Mouse (Mus musculus) neural tube, embryonic 15.5 days (tissue): Measurements from ENCODE around the gene Cenpp. TPM values are rescaled to one million over a fixed set of nuclear protein-coding genes. Genes with fewer than 3 reads are reported as not detected.
A peak's percentile ranks its signal among the peaks of the same experiment; 100 is the strongest.

Source experiments
- ATAC-seq: fragments of 200-750 bp; cut with Nextera tagmentation; 2 replicates; pipeline ENCODE4 v1.8.0; 2017; ENCODE audit warnings: mild to moderate bottlenecking, moderate TSS enrichment, moderate library complexity; ENCODE audit not compliant: low FRiP score
- H3K27ac ChIP-seq: fragments of 300-500 bp; sonication (generic); replicated peaks from 2 replicates; pipeline ENCODE4 v1.5.1; 2015; ENCODE audit warnings: mild to moderate bottlenecking, inconsistent platforms
- H3K27me3 ChIP-seq: fragments of 300-500 bp; sonication (generic); replicated peaks from 2 replicates; pipeline ENCODE4 v1.6.1; 2015; ENCODE audit warnings: inconsistent platforms
- H3K36me3 ChIP-seq: fragments of 300-500 bp; sonication (generic); 2 replicates; pipeline ENCODE4 v1.6.1; 2015; ENCODE audit warnings: inconsistent platforms
- H3K4me1 ChIP-seq: fragments of 300-500 bp; sonication (generic); 2 replicates; pipeline ENCODE4 v1.6.1; 2015; ENCODE audit warnings: inconsistent platforms
- H3K4me2 ChIP-seq: fragments of 300-500 bp; sonication (generic); 2 replicates; pipeline ENCODE4 v1.6.1; 2015; ENCODE audit warnings: inconsistent platforms, mild to moderate bottlenecking, moderate library complexity
- H3K4me3 ChIP-seq: fragments of 300-500 bp; sonication (generic); replicated peaks from 2 replicates; pipeline ENCODE4 v1.5.1; 2015; ENCODE audit warnings: mild to moderate bottlenecking, inconsistent platforms
- H3K9ac ChIP-seq: fragments of 300-500 bp; sonication (generic); replicated peaks from 2 replicates; pipeline ENCODE4 v1.6.1; 2015; ENCODE audit warnings: mild to moderate bottlenecking, inconsistent platforms
- H3K9me3 ChIP-seq: fragments of 300-500 bp; sonication (generic); replicated peaks from 2 replicates; pipeline ENCODE4 v1.6.1; 2016; ENCODE audit warnings: inconsistent platforms
- WGBS: fragments of 180-500 bp; shearing (Covaris S2); methylation state at CpG from one replicate; pipeline ENCODE4 v1.1.7; 2015; ENCODE audit warnings: mixed read lengths; 5-methylcytosine and 5-hydroxymethylcytosine counted together
- polyA plus RNA-seq: library from polyadenylated mRNA; unstranded; fragments of >200 nt; fragmentation: Nextera tagmentation; extraction: Ambion mirVana; gene quantifications from 2 replicates; pipeline ENCODE4 v1.2.1, GENCODE M21; 2015

Cenpp gene
- polyA plus RNA-seq: 5.1 and 9.2 TPM in 2 replicates

- H3K4me3 ChIP-seq: peak within 1 kb of the TSS; percentile 70
- H3K9me3 ChIP-seq: no peaks in the 10 kb centered on the region
- under 1% methylated on average over 68 of the region's 68 CpGs for WGBS
- H3K4me2 ChIP-seq: peak within 1 kb of the TSS; percentile 98
- no peaks in the 10 kb centered on the region for H3K27me3 ChIP-seq
- peaks cover 4% of the 10 kb centered on the region; the same call in 1 of the 2 replicates for H3K36me3 ChIP-seq
- peak within 1 kb of the TSS; percentile 55 for H3K9ac ChIP-seq
- H3K4me1 ChIP-seq: peaks cover 20% of the 10 kb centered on the region
- peak within 1 kb of the TSS; percentile 51 for H3K27ac ChIP-seq
- ATAC-seq: peak; percentile 100
These were observed at the start of gene Cenpp, which contains the start of gene Nol8 for GRCm38 (mm10) chr13:49652481-49653179. Cenpp (minus strand) TSS chr13:49652785. Nol8 (plus strand) TSS chr13:49653078.

GRCm38 (mm10) chr13:49691056-49691455, 38.5 kb upstream of the Cenpp start:
- Histone ChIP-seq H3K36me3 (peaks cover 52% of the 10 kb centered on the region), H3K4me3 (no peak overlapping the region), H3K9me3 (no peaks in the 10 kb centered on the region), H3K4me1 (no peaks in the 10 kb centered on the region), H3K27me3 (no peaks in the 10 kb centered on the region), H3K9ac (no peak overlapping the region), H3K4me2 (no peak overlapping the region), H3K27ac (no peak overlapping the region)
- no peak for ATAC-seq
- WGBS: 97% methylated on average over 5 of the region's 5 CpGs

- Histone ChIP-seq H3K36me3 (peaks cover 17% of the 10 kb centered on the region), H3K4me2 (0 out of 2 replicates have a peak overlapping the region, but pooled peaks have one; percentile 6), H3K9ac (no peak overlapping the region), H3K27ac (no peak overlapping the region), H3K9me3 (no peaks in the 10 kb centered on the region), H3K27me3 (no peaks in the 10 kb centered on the region), H3K4me3 (no peak overlapping the region), H3K4me1 (peaks cover 28% of the 10 kb centered on the region)
- ATAC-seq: no peak
- WGBS: 11% methylated on average over 4 of the region's 4 CpGs
These were observed 31.7 kb upstream of the Cenpp start for GRCm38 (mm10) chr13:49684266-49684665.

- H3K4me1 ChIP-seq: peaks cover 28% of the 10 kb centered on the region
- ATAC-seq: peak; percentile 82
- under 1% methylated on average over 20 of the region's 20 CpGs for WGBS
These were observed 29.8 kb upstream of the Cenpp start for GRCm38 (mm10) chr13:49682233-49682846.

GRCm38 (mm10) chr13:49681351-49682232, 29.0 kb upstream of the Cenpp start, which contains the start of gene Iars:
Iars (plus strand) TSS chr13:49682100.
- Histone ChIP-seq H3K36me3 (peaks cover 18% of the 10 kb centered on the region), H3K4me1 (peaks cover 28% of the 10 kb centered on the region), H3K4me3 (peak within 1 kb of the TSS; percentile 87), H3K9ac (peak within 1 kb of the TSS; percentile 84), H3K27me3 (no peaks in the 10 kb centered on the region), H3K9me3 (no peaks in the 10 kb centered on the region), H3K27ac (peak within 1 kb of the TSS; percentile 81), H3K4me2 (peak within 1 kb of the TSS; percentile 76)
- peak; percentile 100 for ATAC-seq
- 6% methylated on average over 26 of the region's 26 CpGs for WGBS

More at GRCm38 (mm10) chr13:49682233-49682846, 29.8 kb upstream of the Cenpp start:
- peak overlapping the region; percentile 84 for H3K9ac ChIP-seq
- no peaks in the 10 kb centered on the region for H3K27me3 ChIP-seq
- H3K4me3 ChIP-seq: peak overlapping the region; percentile 87
- peak overlapping the region; percentile 81 for H3K27ac ChIP-seq
- H3K9me3 ChIP-seq: no peaks in the 10 kb centered on the region
- peak overlapping the region; percentile 76 for H3K4me2 ChIP-seq
- H3K36me3 ChIP-seq: peaks cover 13% of the 10 kb centered on the region

GRCm38 (mm10) chr13:49677793-49678192, 25.2 kb upstream of the Cenpp start:
- H3K27ac ChIP-seq: no peak overlapping the region

GRCm38 (mm10) chr13:49653180-49653541, 576 bp upstream of the Cenpp start:
- peak overlapping the region; percentile 70 for H3K4me3 ChIP-seq
- H3K4me1 ChIP-seq: peaks cover 20% of the 10 kb centered on the region
- peak overlapping the region; percentile 55 for H3K9ac ChIP-seq
- H3K27me3 ChIP-seq: no peaks in the 10 kb centered on the region
- peak; percentile 91 for ATAC-seq
- peaks cover 4% of the 10 kb centered on the region; the same call in 1 of the 2 replicates for H3K36me3 ChIP-seq
- 0% methylated on average over 16 of the region's 16 CpGs for WGBS
- no peaks in the 10 kb centered on the region for H3K9me3 ChIP-seq
- H3K4me2 ChIP-seq: peak overlapping the region; percentile 64
- H3K27ac ChIP-seq: peak overlapping the region; percentile 51; the same call in 1 of the 2 replicates

More at GRCm38 (mm10) chr13:49677793-49678192, 25.2 kb upstream of the Cenpp start:
- Histone ChIP-seq H3K9me3 (no peaks in the 10 kb centered on the region), H3K4me3 (no peak overlapping the region), H3K27me3 (no peaks in the 10 kb centered on the region), H3K9ac (no peak overlapping the region), H3K4me2 (no peak overlapping the region), H3K36me3 (peaks cover 38% of the 10 kb centered on the region), H3K4me1 (peaks cover 10% of the 10 kb centered on the region)
- WGBS: 96% methylated on average over 2 of the region's 2 CpGs
- ATAC-seq: no peak

GRCm38 (mm10) chr13:49651781-49652351, 719 bp downstream of the Cenpp start:
- H3K4me3 ChIP-seq: peak overlapping the region; percentile 70
- H3K4me2 ChIP-seq: peak overlapping the region; percentile 98
- 3% methylated on average over 4 of the region's 4 CpGs for WGBS
- no peaks in the 10 kb centered on the region for H3K9me3 ChIP-seq
- H3K27ac ChIP-seq: no peak overlapping the region
- peak overlapping the region; percentile 42 for H3K9ac ChIP-seq
- H3K36me3 ChIP-seq: peaks cover 2% of the 10 kb centered on the region; the same call in 1 of the 2 replicates
- H3K4me1 ChIP-seq: peaks cover 20% of the 10 kb centered on the region
- H3K27me3 ChIP-seq: no peaks in the 10 kb centered on the region
- no peak for ATAC-seq

- no peak overlapping the region for H3K4me2 ChIP-seq
- H3K4me3 ChIP-seq: no peak overlapping the region
- H3K27me3 ChIP-seq: no peaks in the 10 kb centered on the region
- peaks cover 20% of the 10 kb centered on the region for H3K4me1 ChIP-seq
- H3K27ac ChIP-seq: no peak overlapping the region
- no peaks in the 10 kb centered on the region for H3K9me3 ChIP-seq
- WGBS: 57% methylated on average over 2 of the region's 2 CpGs
- no peak for ATAC-seq
- no peak overlapping the region for H3K9ac ChIP-seq
- H3K36me3 ChIP-seq: no peaks in the 10 kb centered on the region
These were observed 1.4 kb downstream of the Cenpp start for GRCm38 (mm10) chr13:49651136-49651535.

- 88% methylated on average over 1 of the region's 1 CpGs for WGBS
- Histone ChIP-seq H3K9ac (no peak overlapping the region), H3K36me3 (no peaks in the 10 kb centered on the region), H3K9me3 (no peaks in the 10 kb centered on the region), H3K4me1 (no peaks in the 10 kb centered on the region), H3K27me3 (no peaks in the 10 kb centered on the region), H3K27ac (no peak overlapping the region), H3K4me3 (no peak overlapping the region), H3K4me2 (no peak overlapping the region)
- ATAC-seq: no peak
These were observed 6.6 kb downstream of the Cenpp start for GRCm38 (mm10) chr13:49646019-49646418.
